Mouse (Mus musculus) bone marrow, adult 2 months (tissue): ENCODE data around the gene Stard3. TPM values are rescaled to one million over a fixed set of nuclear protein-coding genes. Genes with fewer than 3 reads are reported as not detected.
A peak's percentile ranks its signal among the peaks of the same experiment; 100 is the strongest.

ENCODE experiments used
- H3K27ac ChIP-seq: fragments of 200-500 bp; 2 replicates; pipeline ENCODE4 v1.5.1; 2012; ENCODE audit warnings: low read depth, mild to moderate bottlenecking, control low read depth, inconsistent platforms, low read length; ENCODE audit not compliant: control insufficient read depth, poor library complexity, insufficient read depth
- H3K4me1 ChIP-seq: fragments of 200-500 bp; 2 replicates; pipeline ENCODE4 v1.6.1; 2011; ENCODE audit warnings: low read length; ENCODE audit not compliant: control insufficient read depth, insufficient read depth
- H3K4me3 ChIP-seq: fragments of 200-500 bp; replicated peaks from 2 replicates; pipeline ENCODE3; 2011; ENCODE audit warnings: mild to moderate bottlenecking, low read depth, low read length, control low read depth; ENCODE audit not compliant: control insufficient read depth
- CTCF ChIP-seq: fragments of 200-500 bp; IDR thresholded peaks from 2 replicates; pipeline ENCODE4 v1.5.1; 2011; ENCODE audit warnings: low read length, control low read depth; ENCODE audit not compliant: control insufficient read depth, insufficient read depth
- POLR2A ChIP-seq: fragments of 200-500 bp; IDR thresholded peaks from 2 replicates; pipeline ENCODE4 v1.6.1; 2011; ENCODE audit warnings: low read depth, mild to moderate bottlenecking, control low read depth, low read length, borderline replicate concordance; ENCODE audit not compliant: control insufficient read depth
- WGBS: fragments of 180-500 bp; shearing (Covaris S2); methylation state at CpG from one replicate; pipeline ENCODE4 v1.1.7; 2018; 5-methylcytosine and 5-hydroxymethylcytosine counted together
- polyA plus RNA-seq: library from polyadenylated mRNA; stranded (reverse); fragments of >200 nt; gene quantifications from 2 replicates; pipeline ENCODE4 v1.2.4, GENCODE M21; 2011; ENCODE audit warnings: low replicate concordance; ENCODE audit not compliant: missing spikeins, insufficient read depth, insufficient read length

Stard3 gene
- polyA plus RNA-seq, 1 experiment = 32.3 TPM

GRCm38 (mm10) chr11:98360866-98361521 lies 2.8 kb downstream of the Stard3 start:
- H3K4me1 ChIP-seq = peaks cover 11% of the 10 kb centered on the region
- 48% methylated on average over 9 of the region's 9 CpGs for WGBS
- peak overlapping the region; percentile 80 for H3K27ac ChIP-seq
- TF ChIP-seq POLR2A = no peak
- TF ChIP-seq CTCF = no peak
- H3K4me3 ChIP-seq = no peak overlapping the region

DNA sequence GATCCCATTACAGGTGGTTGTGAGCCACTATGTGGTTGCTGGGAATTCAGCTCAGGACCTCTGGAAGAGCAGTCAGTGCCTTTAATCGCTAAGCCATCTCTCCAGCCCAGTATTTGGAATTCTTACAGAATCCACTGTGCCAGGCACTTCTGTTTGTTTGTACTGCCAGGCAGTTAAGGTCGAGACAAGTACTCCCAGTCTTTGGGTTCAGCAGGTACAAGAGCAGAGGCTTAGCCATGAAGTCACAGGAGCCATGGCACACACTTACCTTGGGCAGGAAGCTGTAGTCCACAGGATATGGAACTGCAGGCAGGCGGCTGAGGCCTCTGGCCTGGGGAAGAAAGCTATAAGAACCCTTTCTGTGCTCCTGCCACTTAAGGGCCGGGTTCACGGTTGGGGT lies 5.6 kb downstream of the Stard3 start:
- TF ChIP-seq POLR2A (no peak), CTCF (no peak)
- Histone ChIP-seq H3K27ac (no peak overlapping the region), H3K4me3 (no peak overlapping the region), H3K4me1 (peaks cover 13% of the 10 kb centered on the region)
- 83% methylated on average over 5 of the region's 5 CpGs for whole genome bisulfite sequencing

- TF ChIP-seq CTCF (no peak), POLR2A (no peak)
- WGBS = 97% methylated on average over 5 of the region's 5 CpGs
- H3K4me1 ChIP-seq = peaks cover 11% of the 10 kb centered on the region
- no peak overlapping the region for H3K27ac ChIP-seq
- no peak overlapping the region for H3K4me3 ChIP-seq
Observed at GRCm38 (mm10) chr11:98364410-98364809, 6.2 kb downstream of the Stard3 start.

DNA sequence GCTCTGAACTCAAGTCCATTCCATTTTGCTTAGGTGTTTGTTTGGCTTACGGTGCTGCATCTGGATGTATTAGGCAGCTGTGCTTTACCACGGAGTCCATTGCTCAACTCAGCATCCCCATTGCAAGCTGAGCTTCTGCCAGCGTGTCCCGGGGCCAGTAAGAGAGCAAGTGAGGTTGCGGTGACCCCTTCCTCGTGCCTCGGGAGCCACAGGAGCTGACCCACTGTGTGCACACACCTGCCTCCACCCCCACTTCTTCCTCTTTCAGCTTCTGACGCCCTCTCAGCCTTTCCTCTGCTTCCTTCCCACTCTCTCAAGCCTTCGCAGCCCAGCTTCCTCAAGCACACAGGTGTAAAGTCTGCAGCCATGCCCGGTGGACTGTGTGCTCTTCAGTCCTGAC lies 8.1 kb downstream of the Stard3 start:
- WGBS = 18% methylated on average over 10 of the region's 10 CpGs
- peaks cover 7% of the 10 kb centered on the region for H3K4me1 ChIP-seq

GRCm38 (mm10) chr11:98367171-98367862 lies 9.1 kb downstream of the Stard3 start:
- Histone ChIP-seq H3K4me3 (no peak overlapping the region), H3K4me1 (peaks cover 4% of the 10 kb centered on the region; the same call in 1 of the 2 replicates), H3K27ac (no peak overlapping the region)
- 39% methylated on average over 10 of the region's 10 CpGs for WGBS
- TF ChIP-seq CTCF (no peak), POLR2A (no peak)

More for the DNA sequence above, 8.1 kb downstream of the Stard3 start:
- H3K4me3 ChIP-seq = no peak overlapping the region
- H3K27ac ChIP-seq = no peak overlapping the region
- TF ChIP-seq CTCF (no peak), POLR2A (no peak)

DNA sequence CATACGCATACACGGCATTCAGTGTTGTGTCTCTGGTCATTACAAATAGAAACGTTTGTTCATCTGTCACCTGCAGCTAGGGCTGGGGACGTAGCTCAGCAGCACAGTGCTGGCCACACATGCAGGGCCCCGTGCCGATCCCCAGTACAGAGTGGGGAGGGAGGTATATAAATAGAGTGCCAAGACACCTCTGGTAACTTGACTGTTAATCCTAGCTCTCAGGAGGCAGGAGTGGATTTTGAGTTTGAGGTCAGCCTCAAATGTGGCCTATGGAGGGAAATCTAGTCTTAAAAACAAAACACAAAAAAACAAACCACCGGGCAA lies 9.7 kb downstream of the Stard3 start:
- no peak overlapping the region for H3K27ac ChIP-seq
- H3K4me3 ChIP-seq = no peak overlapping the region
- H3K4me1 ChIP-seq = peaks cover 4% of the 10 kb centered on the region; the same call in 1 of the 2 replicates
- 60% methylated on average over 7 of the region's 7 CpGs for WGBS
- no peak for TF ChIP-seq POLR2A
- no peak for TF ChIP-seq CTCF

DNA sequence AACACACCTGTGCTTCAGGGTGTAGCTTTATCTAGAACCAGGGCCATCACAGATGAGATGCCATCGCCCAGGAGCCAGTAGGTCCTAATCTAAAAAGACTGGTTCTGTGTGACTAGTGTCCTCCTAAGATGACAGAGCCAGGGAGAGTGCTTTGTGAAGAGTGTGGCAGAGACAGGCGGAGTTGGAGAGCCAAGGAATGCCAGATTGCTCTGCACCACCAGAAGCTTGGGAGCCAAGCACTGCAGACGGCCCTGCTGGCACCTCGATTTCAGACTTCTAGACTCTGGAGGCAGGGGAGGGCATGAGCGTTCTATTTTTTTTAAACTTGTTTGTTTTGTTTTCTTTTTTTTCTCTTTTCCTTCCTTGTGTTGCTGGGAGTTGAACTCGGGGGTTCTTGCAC lies 11.2 kb downstream of the Stard3 start:
- TF ChIP-seq POLR2A = no peak
- no peak for TF ChIP-seq CTCF

DNA sequence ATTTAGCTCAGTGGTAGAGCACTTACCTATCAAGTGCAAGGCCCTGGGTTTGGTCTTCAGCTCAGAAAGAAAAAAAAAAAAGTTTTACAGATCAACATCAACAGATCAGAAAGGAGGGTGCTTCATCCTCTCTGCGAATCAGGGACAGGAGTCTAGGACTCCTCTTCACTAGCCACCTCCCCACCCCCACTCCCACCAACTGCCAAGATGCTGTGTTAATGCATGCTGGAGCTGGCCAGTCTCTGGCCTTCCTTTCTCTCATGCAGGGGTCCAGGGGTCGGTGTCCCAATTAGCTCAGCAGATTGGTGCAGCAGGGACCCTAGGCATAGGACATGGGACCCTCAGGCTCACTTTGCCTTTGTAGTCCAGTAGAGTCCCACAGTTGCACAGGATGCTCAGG lies 12.4 kb downstream of the Stard3 start:
- WGBS = 80% methylated on average over 2 of the region's 2 CpGs
- peaks cover 4% of the 10 kb centered on the region; the same call in 1 of the 2 replicates for H3K4me1 ChIP-seq
- H3K4me3 ChIP-seq = no peak overlapping the region
- TF ChIP-seq CTCF = no peak
- no peak for TF ChIP-seq POLR2A
- no peak overlapping the region for H3K27ac ChIP-seq

More for the DNA sequence above, 11.2 kb downstream of the Stard3 start:
- H3K27ac ChIP-seq = no peak overlapping the region
- H3K4me3 ChIP-seq = no peak overlapping the region
- WGBS = 71% methylated on average over 6 of the region's 6 CpGs
- peaks cover 4% of the 10 kb centered on the region; the same call in 1 of the 2 replicates for H3K4me1 ChIP-seq
